Mouse (Mus musculus): ENCODE data around the gene Zfp74. TPM values are rescaled to one million over a fixed set of nuclear protein-coding genes. Genes with fewer than 3 reads are reported as not detected.

Zfp74 gene
- polyA plus RNA-seq, 1 experiment from 2014 or later: 20.5 TPM

GRCm38 (mm10) chr7:29942740-29943139 lies 11.1 kb downstream of the Zfp74 start:
- H3K27ac ChIP-seq: no peak overlapping the region
- H3K4me1 ChIP-seq (replicated peaks): no peaks in the 10 kb centered on the region
- H3K36me3 ChIP-seq: peaks cover 49% of the 10 kb centered on the region
- H3K4me2 ChIP-seq (replicated peaks): no peak overlapping the region
- WGBS: 42% methylated on average over 2 of the region's 2 CpGs
- no peaks in the 10 kb centered on the region for H3K27me3 ChIP-seq
- H3K9ac ChIP-seq (replicated peaks): no peak overlapping the region
- no peak for ATAC-seq
- no peaks in the 10 kb centered on the region for H3K9me3 ChIP-seq
- H3K4me3 ChIP-seq (replicated peaks): no peak overlapping the region

DNA sequence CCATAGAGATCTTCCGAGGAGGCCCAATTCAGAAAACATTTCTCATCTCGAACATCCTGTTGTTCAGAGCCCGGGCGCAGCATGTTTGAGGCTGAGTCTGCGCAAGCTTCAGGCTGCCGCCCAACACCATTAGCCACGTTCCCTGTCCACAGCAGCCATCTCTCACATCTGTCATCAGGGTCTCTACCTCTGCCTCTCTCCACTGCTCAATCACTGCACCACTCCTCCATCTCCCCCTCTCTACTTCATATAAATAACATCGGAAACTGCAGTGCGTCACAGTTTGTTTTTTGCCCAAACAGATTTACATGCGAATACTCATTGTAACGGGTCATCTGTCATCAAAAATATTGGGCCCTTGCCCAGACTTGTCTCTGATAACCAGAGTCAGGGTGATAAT lies 12.9 kb downstream of the Zfp74 start:
- no peak for ATAC-seq
- Histone ChIP-seq H3K4me1 (replicated peaks) (no peaks in the 10 kb centered on the region), H3K9ac (replicated peaks) (no peak overlapping the region), H3K4me2 (replicated peaks) (no peak overlapping the region), H3K9me3 (no peaks in the 10 kb centered on the region), H3K27me3 (no peaks in the 10 kb centered on the region), H3K27ac (no peak overlapping the region), H3K4me3 (replicated peaks) (no peak overlapping the region), H3K36me3 (peaks cover 64% of the 10 kb centered on the region)
- WGBS: 93% methylated on average over 11 of the region's 11 CpGs

DNA sequence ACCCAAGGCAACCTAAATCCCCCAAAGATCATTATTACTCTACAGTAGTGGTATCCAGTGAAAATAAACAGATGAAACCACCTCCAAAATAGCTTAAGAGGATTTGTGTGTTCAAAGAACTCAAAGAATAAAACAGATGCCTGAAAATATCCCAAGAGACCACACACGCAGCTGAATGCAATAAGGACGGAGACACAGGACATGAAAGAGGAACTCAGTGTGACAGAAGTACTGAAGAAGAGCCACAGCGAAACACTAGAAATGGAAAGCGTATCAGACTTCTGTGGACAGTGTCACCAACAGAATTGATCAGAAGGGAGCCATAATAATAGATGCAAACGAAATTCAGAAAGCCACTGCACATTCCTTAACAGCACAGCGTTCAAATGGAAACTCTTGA lies 15.0 kb downstream of the Zfp74 start:
- no peaks in the 10 kb centered on the region for H3K9me3 ChIP-seq
- ATAC-seq: no peak
- no peak overlapping the region for H3K4me3 ChIP-seq (replicated peaks)
- 77% methylated on average over 6 of the region's 6 CpGs for WGBS
- peaks cover 78% of the 10 kb centered on the region for H3K36me3 ChIP-seq
- H3K27ac ChIP-seq: no peak overlapping the region
- H3K27me3 ChIP-seq: no peaks in the 10 kb centered on the region
- H3K4me1 ChIP-seq (replicated peaks): no peaks in the 10 kb centered on the region
- no peak overlapping the region for H3K4me2 ChIP-seq (replicated peaks)
- H3K9ac ChIP-seq (replicated peaks): no peak overlapping the region

DNA sequence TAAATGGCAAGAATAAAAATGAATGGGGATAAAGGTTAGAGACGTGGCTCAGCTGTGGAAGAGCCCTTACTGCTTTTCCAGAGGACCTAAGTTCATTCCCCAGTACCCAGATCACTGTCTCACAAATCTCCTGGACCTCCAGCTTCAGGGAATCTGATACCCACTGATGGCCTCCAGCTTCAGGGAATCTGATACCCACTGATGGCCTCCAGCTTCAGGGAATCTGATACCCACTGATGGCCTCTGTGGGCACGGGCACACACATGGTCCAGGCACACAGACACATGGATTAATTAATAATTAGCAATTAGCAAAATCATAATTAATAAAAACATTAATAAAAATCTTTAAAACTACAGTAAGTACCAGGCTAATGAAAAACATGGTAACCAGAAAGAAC lies 31.1 kb downstream of the Zfp74 start:
- no peak overlapping the region for H3K27ac ChIP-seq
- WGBS: 80% methylated on average over 2 of the region's 2 CpGs
- no peak overlapping the region for H3K4me3 ChIP-seq (replicated peaks)
- no peak overlapping the region for H3K4me2 ChIP-seq (replicated peaks)
- ATAC-seq: no peak
- H3K4me1 ChIP-seq (replicated peaks): no peaks in the 10 kb centered on the region
- no peak overlapping the region for H3K9ac ChIP-seq (replicated peaks)
- no peaks in the 10 kb centered on the region for H3K9me3 ChIP-seq
- H3K36me3 ChIP-seq: no peaks in the 10 kb centered on the region
- no peaks in the 10 kb centered on the region for H3K27me3 ChIP-seq

GRCm38 (mm10) chr7:29921439-29922093 lies 32.3 kb downstream of the Zfp74 start:
- Histone ChIP-seq H3K27me3 (no peaks in the 10 kb centered on the region), H3K36me3 (peaks cover 9% of the 10 kb centered on the region), H3K4me2 (replicated peaks) (no peak overlapping the region), H3K4me1 (replicated peaks) (no peaks in the 10 kb centered on the region), H3K4me3 (replicated peaks) (no peak overlapping the region), H3K9me3 (no peaks in the 10 kb centered on the region), H3K9ac (replicated peaks) (no peak overlapping the region), H3K27ac (no peak overlapping the region)
- ATAC-seq: no peak
- 88% methylated on average over 6 of the region's 6 CpGs for WGBS

DNA sequence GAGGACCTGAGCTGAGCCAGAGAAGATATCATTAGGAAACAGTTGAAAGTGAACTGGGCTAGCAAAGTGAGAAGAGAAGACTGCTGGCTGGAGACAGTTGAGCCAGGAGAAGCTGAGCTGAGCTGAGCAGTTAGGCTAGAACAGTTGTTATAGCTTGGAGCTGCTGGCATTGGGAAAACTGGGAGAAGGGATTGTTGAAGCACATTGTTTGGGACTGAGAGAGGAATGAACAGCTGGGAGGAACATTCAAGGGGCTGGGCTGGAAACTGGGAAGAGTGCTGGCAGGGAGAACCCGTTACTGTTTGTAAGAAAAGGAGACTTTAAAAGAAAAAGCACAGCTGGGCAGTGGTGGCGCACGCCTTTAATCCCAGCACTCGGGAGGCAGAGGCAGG lies 35.8 kb downstream of the Zfp74 start:
- ATAC-seq: no peak
- Histone ChIP-seq H3K36me3 (peaks cover 40% of the 10 kb centered on the region), H3K4me2 (replicated peaks) (no peak overlapping the region), H3K9ac (replicated peaks) (no peak overlapping the region), H3K27ac (no peak overlapping the region), H3K4me3 (replicated peaks) (no peak overlapping the region), H3K9me3 (no peaks in the 10 kb centered on the region), H3K4me1 (replicated peaks) (no peaks in the 10 kb centered on the region), H3K27me3 (no peaks in the 10 kb centered on the region)
- 94% methylated on average over 4 of the region's 4 CpGs for WGBS

GRCm38 (mm10) chr7:29917371-29918061 lies 36.4 kb downstream of the Zfp74 start:
- no peak overlapping the region for H3K4me2 ChIP-seq (replicated peaks)
- H3K9me3 ChIP-seq: no peaks in the 10 kb centered on the region
- ATAC-seq: no peak
- no peaks in the 10 kb centered on the region for H3K27me3 ChIP-seq
- H3K4me1 ChIP-seq (replicated peaks): no peaks in the 10 kb centered on the region
- peaks cover 44% of the 10 kb centered on the region for H3K36me3 ChIP-seq
- H3K9ac ChIP-seq (replicated peaks): no peak overlapping the region
- H3K4me3 ChIP-seq (replicated peaks): no peak overlapping the region
- WGBS: 71% methylated on average over 6 of the region's 6 CpGs
- no peak overlapping the region for H3K27ac ChIP-seq

DNA sequence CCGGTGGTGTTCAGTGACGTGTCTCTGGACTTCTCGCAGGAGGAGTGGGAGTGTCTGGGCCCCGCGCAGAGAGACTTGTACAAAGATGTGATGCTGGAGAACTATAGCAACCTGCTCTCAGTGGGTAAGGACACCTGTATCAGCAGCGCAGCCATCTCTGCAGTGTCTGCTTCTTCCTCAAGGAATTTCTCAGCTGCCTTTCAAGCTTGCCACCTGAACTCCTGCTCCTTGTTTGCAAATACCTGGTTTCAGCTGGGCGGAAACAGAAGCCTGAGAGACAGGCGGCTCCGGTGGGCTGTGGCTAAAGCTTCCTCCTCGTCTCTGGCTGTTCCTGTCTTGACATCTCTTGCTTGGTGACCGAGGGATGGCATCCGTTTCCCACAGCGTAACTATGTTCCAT lies 41.7 kb downstream of the Zfp74 start:
- Histone ChIP-seq H3K9ac (replicated peaks) (no peak overlapping the region), H3K4me2 (replicated peaks) (no peak overlapping the region), H3K9me3 (no peaks in the 10 kb centered on the region), H3K4me1 (replicated peaks) (peaks cover 23% of the 10 kb centered on the region), H3K4me3 (replicated peaks) (no peak overlapping the region), H3K27me3 (no peaks in the 10 kb centered on the region), H3K36me3 (peaks cover 58% of the 10 kb centered on the region), H3K27ac (no peak overlapping the region)
- 95% methylated on average over 13 of the region's 13 CpGs for WGBS
- no peak for ATAC-seq

DNA sequence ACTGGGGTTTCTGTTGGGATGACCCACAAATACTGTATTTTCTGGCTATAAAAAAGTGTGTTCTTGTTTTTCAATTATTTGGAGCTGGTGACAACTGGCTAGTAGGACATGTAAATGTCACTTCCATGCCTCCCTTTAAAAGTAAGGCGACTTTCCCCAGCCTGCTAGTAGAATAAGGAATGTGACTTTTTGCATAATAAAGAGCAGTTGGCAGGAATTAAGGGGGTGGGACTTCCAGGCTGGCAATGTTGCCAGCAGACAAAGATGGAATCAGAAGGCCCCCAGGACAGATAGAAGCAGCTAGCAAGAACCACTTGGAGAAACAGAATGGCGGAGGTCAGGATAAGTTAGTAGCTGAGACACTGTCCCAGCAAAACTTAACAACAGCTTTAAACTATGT lies 43.6 kb downstream of the Zfp74 start:
- no peak overlapping the region for H3K27ac ChIP-seq
- H3K9me3 ChIP-seq: no peaks in the 10 kb centered on the region
- WGBS: 56% methylated on average over 2 of the region's 2 CpGs
- no peak for ATAC-seq
- peak overlapping the region; percentile 66 for H3K4me3 ChIP-seq (replicated peaks)
- peaks cover 31% of the 10 kb centered on the region for H3K4me1 ChIP-seq (replicated peaks)
- H3K9ac ChIP-seq (replicated peaks): 0 out of 2 replicates have a peak overlapping the region, but pooled peaks have one; percentile 10
- peaks cover 44% of the 10 kb centered on the region for H3K36me3 ChIP-seq
- no peaks in the 10 kb centered on the region for H3K27me3 ChIP-seq
- H3K4me2 ChIP-seq (replicated peaks): peak overlapping the region; percentile 71

DNA sequence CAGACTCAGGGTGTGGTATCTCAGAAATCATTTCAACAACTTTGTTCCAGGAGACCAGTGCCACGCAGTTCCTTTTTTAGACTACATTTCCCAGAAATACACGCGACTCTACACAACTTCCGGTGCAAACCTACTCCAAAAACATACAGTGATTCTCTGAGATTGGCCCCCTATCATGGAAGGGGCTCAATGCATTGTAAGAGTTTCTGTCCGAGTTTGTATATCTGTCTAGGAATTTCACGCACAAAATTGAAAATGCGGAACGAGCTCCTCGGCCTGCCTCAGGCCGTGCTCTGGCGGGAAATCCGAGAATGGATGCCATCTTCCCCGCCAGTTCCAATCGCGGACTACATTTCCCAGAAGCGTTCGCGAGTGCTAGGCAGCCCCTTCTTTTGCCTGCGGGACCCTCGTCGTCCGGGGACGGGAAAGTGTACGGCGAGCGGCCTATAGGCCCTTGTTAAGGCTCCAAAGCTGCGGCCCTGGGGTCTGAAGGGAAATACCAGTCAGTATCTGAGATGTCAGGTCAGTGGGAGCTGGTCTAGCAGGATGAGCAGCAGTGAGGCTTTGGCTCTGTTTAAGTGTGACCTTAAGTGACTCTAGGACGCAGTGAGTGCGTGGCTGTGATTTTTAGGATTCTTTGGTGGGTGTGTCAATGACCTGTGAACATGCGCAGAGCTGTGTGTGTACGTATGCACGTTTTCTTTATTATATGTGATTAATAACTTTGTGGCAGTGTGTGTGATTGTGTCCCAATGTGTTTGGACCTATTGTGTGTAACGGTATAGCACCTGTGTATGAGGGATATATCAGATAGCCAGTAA lies 45.5 kb downstream of the Zfp74 start, which contains the start of gene Zfp383:
Gene Zfp383 (plus strand): TSS at position 94 of the 821 bp plus-strand sequence.
- Histone ChIP-seq H3K4me2 (replicated peaks) (peak within 1 kb of the TSS; percentile 71), H3K9ac (replicated peaks) (peak within 1 kb of the TSS; percentile 71), H3K4me3 (replicated peaks) (peak within 1 kb of the TSS; percentile 66), H3K27me3 (no peaks in the 10 kb centered on the region), H3K4me1 (replicated peaks) (peaks cover 31% of the 10 kb centered on the region), H3K27ac (peak within 1 kb of the TSS; percentile 98), H3K9me3 (no peaks in the 10 kb centered on the region), H3K36me3 (peaks cover 31% of the 10 kb centered on the region)
- under 1% methylated on average over 33 of the region's 33 CpGs for WGBS
- peak; percentile 89 for ATAC-seq

- H3K27ac ChIP-seq: peak overlapping the region; percentile 98
- ATAC-seq: no peak
- H3K4me1 ChIP-seq (replicated peaks): peaks cover 31% of the 10 kb centered on the region
- peaks cover 29% of the 10 kb centered on the region for H3K36me3 ChIP-seq
- no peaks in the 10 kb centered on the region for H3K27me3 ChIP-seq
- H3K4me2 ChIP-seq (replicated peaks): peak overlapping the region; percentile 61
- H3K9ac ChIP-seq (replicated peaks): no peak overlapping the region
- 90% methylated on average over 5 of the region's 5 CpGs for WGBS
- H3K4me3 ChIP-seq (replicated peaks): peak overlapping the region; percentile 63; the same call in 1 of the 2 replicates
- H3K9me3 ChIP-seq: no peaks in the 10 kb centered on the region
Observed at GRCm38 (mm10) chr7:29907206-29907605, 46.7 kb downstream of the Zfp74 start.

DNA sequence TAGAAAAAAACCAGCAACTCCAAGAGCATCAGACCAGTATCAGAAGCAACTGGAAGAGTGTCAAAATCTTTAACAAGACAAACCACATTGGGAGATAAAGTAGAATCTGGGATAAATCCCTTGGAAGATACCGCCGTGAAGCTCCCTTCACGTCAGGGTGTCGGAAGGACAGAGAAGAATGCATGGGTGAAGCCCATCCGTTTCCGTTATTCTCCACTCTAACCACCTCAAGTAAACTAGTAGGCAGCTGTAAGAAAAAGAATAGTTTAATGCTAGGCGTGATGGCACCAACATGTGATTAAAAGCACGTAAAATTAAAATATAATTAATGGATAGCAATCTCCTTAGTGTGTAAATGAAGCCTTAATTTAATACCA lies 47.2 kb downstream of the Zfp74 start:
- no peak for ATAC-seq
- Histone ChIP-seq H3K27me3 (no peaks in the 10 kb centered on the region), H3K36me3 (peaks cover 25% of the 10 kb centered on the region), H3K4me1 (replicated peaks) (peaks cover 31% of the 10 kb centered on the region), H3K4me3 (replicated peaks) (peak overlapping the region; percentile 63), H3K9ac (replicated peaks) (peak overlapping the region; percentile 72), H3K9me3 (no peaks in the 10 kb centered on the region), H3K4me2 (replicated peaks) (peak overlapping the region; percentile 61), H3K27ac (peak overlapping the region; percentile 98)
- 15% methylated on average over 8 of the region's 8 CpGs for WGBS

Data from midbrain, embryonic 13.5 days (tissue).